Mouse (Mus musculus): ENCODE measurements around the gene Insig1. TPM values are rescaled to one million over a fixed set of nuclear protein-coding genes. Genes with fewer than 3 reads are reported as not detected.
A peak's percentile ranks its signal among the peaks of the same experiment; 100 is the strongest.

Insig1 gene
- 76.9 and 79.5 TPM in 2 replicates for polyA plus RNA-seq (2015; fragmentation: Nextera tagmentation; extraction: Ambion mirVana)

DNA sequence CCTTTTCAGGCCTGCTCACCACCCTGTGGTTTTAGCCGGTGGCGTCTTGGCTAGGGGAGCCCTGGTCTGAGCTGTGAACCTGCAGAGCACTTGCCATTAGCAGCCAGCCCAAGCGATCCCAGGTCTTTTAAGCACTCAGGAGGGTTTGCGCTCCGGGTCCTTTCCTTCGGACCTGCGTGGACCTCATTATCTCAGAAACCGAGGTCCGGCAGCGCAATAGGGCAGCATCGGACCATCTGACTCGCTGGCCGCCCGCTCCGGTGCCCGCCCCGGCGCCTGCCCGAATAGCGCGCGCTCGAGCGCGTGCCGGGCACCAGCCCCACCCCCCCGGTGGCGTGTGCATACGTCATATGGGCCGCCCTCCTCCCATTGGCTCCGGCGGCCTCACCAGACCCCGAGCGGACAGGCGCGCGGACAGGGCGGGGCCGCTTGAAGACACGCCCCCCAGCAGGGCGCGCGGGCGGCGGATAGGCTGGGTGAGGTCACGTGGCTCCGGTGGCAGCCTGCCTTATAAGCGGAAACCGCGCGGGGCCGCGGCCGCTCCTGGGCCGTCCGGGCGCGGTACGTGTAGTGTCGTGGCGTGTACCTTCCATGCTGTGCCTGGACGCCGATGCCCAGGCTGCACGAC, at the start of gene Insig1:
TSS of gene Insig1 (plus strand) at position 536 of the 628 bp plus-strand sequence.
- ATAC-seq, result peak; percentile 94
- under 1% methylated on average over 52 of the region's 64 CpGs for whole genome bisulfite sequencing
- peaks cover 28% of the 10 kb centered on the region for H3K4me1 ChIP-seq (ENCODE audit: control insufficient read depth, insufficient read depth, low read depth, low read length)

DNA sequence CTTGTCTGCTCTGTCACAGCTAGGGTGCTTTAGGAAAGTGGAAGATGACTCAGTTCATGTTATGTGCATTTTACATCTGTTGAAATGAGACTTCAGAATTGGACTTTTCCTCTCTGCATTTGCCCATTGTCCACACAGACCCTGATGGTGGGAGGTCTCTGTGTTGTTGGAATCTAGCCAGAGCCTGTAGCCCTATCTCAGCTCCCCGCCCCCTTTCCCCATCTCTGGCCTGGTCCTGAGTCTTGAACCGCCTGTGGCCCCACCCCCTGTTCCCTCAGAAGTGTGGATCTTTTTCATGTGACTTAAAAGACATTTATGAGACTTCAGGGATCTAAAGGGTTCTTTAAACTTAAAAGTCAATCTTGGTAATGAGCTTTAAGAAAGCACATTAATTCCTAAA, 47.7 kb upstream of the Insig1 start:
- no peak overlapping the region for H3K4me3 ChIP-seq (ENCODE audit: low read length)
- ATAC-seq, result no peak
- no peaks in the 10 kb centered on the region for H3K9me3 ChIP-seq (ENCODE audit: control insufficient read depth, low read length)
- no peaks in the 10 kb centered on the region for H3K27me3 ChIP-seq (replicated peaks; ENCODE audit: control insufficient read depth, insufficient read depth, low read length)
- H3K27ac ChIP-seq (ENCODE audit: low read depth, low read length), result no peak overlapping the region
- WGBS, result 41% methylated on average over 2 of the region's 2 CpGs
- no peak overlapping the region for H3K4me2 ChIP-seq (ENCODE audit: low read length)
- no peaks in the 10 kb centered on the region for H3K4me1 ChIP-seq (ENCODE audit: control insufficient read depth, insufficient read depth, low read depth, low read length)
- no peaks in the 10 kb centered on the region for H3K36me3 ChIP-seq (ENCODE audit: control insufficient read depth, insufficient read depth, low read length)
- H3K9ac ChIP-seq (ENCODE audit: low read depth, low read length), result no peak overlapping the region

More for the DNA sequence above, at the start of gene Insig1:
- H3K27ac ChIP-seq (ENCODE audit: low read depth, low read length), result peak within 1 kb of the TSS; percentile 98
- peak within 1 kb of the TSS; percentile 91 for H3K4me3 ChIP-seq (ENCODE audit: low read length)
- H3K27me3 ChIP-seq (replicated peaks; ENCODE audit: control insufficient read depth, insufficient read depth, low read length), result no peaks in the 10 kb centered on the region
- peak within 1 kb of the TSS; percentile 90 for H3K9ac ChIP-seq (ENCODE audit: low read depth, low read length)
- H3K36me3 ChIP-seq (ENCODE audit: control insufficient read depth, insufficient read depth, low read length), result peaks cover 17% of the 10 kb centered on the region
- no peaks in the 10 kb centered on the region for H3K9me3 ChIP-seq (ENCODE audit: control insufficient read depth, low read length)
- peak within 1 kb of the TSS; percentile 98 for H3K4me2 ChIP-seq (ENCODE audit: low read length)

DNA sequence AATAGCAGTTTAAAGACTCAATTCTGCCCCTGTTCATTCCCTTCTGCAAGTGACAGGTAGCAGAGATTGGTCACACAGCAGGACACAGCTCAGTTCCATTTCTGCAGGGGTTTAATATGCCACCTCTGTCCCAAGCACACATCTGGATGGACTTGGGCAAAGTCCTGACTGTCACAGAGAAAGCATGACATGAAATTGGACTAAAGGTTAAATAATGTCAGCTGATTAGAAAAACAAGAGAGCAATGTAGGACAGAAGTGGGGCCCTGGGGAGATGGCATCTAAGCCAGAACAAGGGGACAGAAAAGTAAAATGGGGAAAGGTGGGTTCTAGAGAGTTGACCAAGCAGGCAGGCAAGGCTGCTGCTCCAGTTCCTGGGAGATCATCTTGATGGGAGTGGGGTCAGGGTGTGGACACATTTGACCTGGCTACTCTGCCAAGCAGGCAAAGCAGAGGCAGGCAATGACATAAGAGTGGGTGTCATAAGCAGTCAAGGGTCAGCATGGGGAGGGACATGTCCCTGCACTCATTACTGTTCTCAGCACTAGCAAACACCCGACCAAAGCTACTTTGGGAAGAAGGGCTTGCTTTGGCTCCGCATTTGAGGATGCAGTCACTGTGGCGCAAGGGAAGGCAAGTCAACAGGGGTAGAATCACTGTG, 39.5 kb upstream of the Insig1 start:
- H3K27ac ChIP-seq (ENCODE audit: low read depth, low read length), result no peak overlapping the region
- no peak overlapping the region for H3K9ac ChIP-seq (ENCODE audit: low read depth, low read length)
- no peak for ATAC-seq
- 96% methylated on average over 3 of the region's 3 CpGs for WGBS
- no peak overlapping the region for H3K4me2 ChIP-seq (ENCODE audit: low read length)
- H3K27me3 ChIP-seq (replicated peaks; ENCODE audit: control insufficient read depth, insufficient read depth, low read length), result no peaks in the 10 kb centered on the region
- H3K36me3 ChIP-seq (ENCODE audit: control insufficient read depth, insufficient read depth, low read length), result no peaks in the 10 kb centered on the region
- H3K9me3 ChIP-seq (ENCODE audit: control insufficient read depth, low read length), result no peaks in the 10 kb centered on the region
- no peak overlapping the region for H3K4me3 ChIP-seq (ENCODE audit: low read length)
- H3K4me1 ChIP-seq (ENCODE audit: control insufficient read depth, insufficient read depth, low read depth, low read length), result no peaks in the 10 kb centered on the region

DNA sequence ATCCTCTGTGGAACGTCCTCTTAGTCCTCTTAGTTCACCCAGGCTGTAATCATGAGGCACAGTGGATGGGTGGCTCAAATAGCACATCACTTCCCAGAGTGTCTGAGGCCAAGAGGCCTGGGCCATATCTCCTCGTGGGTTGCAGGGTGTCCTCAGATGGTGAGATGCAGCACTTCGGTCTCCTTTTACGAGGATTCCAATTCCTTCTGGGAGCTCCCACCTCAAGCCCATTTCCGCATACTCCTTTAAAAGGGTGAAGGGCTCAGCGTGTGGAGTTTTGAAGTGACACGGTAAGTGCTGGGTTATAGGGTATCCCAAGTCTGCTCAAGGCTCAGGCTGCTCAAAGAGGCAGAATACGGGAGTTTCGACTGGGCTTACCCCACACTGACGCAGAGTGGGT, 38.3 kb upstream of the Insig1 start:
- no peak for ATAC-seq
- Histone ChIP-seq H3K4me2 (ENCODE audit: low read length) (no peak overlapping the region), H3K36me3 (ENCODE audit: control insufficient read depth, insufficient read depth, low read length) (no peaks in the 10 kb centered on the region), H3K9me3 (ENCODE audit: control insufficient read depth, low read length) (no peaks in the 10 kb centered on the region), H3K4me3 (ENCODE audit: low read length) (no peak overlapping the region), H3K9ac (ENCODE audit: low read depth, low read length) (no peak overlapping the region), H3K4me1 (ENCODE audit: control insufficient read depth, insufficient read depth, low read depth, low read length) (peaks cover 5% of the 10 kb centered on the region), H3K27ac (ENCODE audit: low read depth, low read length) (no peak overlapping the region), H3K27me3 (replicated peaks; ENCODE audit: control insufficient read depth, insufficient read depth, low read length) (no peaks in the 10 kb centered on the region)
- WGBS, result 91% methylated on average over 10 of the region's 10 CpGs

DNA sequence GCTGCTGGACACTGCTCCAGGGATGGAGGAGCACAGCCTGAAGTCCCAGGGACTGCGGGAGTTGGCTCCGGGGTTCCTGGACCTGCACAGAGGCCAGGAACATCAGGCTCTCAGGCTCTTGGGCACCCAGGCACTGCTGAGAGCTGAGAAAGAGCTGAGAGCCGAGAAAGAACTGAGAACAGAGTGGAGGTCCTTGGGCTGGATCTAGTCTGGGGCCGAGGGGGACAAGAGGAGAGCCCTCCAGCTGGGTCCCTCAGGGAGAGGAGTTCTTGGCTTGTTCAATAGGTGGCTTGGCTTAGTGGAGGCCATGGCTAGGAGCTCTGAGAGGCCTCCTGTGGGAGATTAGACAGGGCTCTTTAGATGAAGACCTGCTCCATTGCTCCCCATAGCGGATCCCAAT, 37.9 kb upstream of the Insig1 start:
- no peaks in the 10 kb centered on the region for H3K9me3 ChIP-seq (ENCODE audit: control insufficient read depth, low read length)
- no peaks in the 10 kb centered on the region for H3K36me3 ChIP-seq (ENCODE audit: control insufficient read depth, insufficient read depth, low read length)
- H3K4me1 ChIP-seq (ENCODE audit: control insufficient read depth, insufficient read depth, low read depth, low read length), result peaks cover 9% of the 10 kb centered on the region
- H3K4me2 ChIP-seq (ENCODE audit: low read length), result no peak overlapping the region
- no peaks in the 10 kb centered on the region for H3K27me3 ChIP-seq (replicated peaks; ENCODE audit: control insufficient read depth, insufficient read depth, low read length)
- ATAC-seq, result no peak
- H3K27ac ChIP-seq (ENCODE audit: low read depth, low read length), result no peak overlapping the region
- no peak overlapping the region for H3K9ac ChIP-seq (ENCODE audit: low read depth, low read length)
- WGBS, result 87% methylated on average over 5 of the region's 5 CpGs
- no peak overlapping the region for H3K4me3 ChIP-seq (ENCODE audit: low read length)

DNA sequence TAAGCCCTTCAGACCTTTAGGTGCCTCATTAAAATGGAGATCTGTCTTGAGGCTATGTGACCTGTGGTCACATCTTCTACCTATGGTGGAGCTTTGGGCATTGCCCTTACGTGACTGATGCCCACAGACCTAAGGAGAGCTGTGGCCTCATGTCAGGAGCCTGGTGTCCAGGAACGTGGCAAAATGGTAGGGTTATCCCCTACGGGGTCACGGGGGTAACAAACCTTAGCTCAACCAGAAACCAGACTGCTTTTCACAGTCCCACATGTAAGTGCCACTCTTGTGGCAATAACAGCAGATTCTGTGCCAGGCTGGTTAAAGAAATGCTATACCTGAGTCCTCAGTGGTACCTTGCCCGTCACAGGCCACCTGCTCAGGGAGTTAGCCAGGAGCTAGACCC, 37.3 kb upstream of the Insig1 start:
- no peaks in the 10 kb centered on the region for H3K9me3 ChIP-seq (ENCODE audit: control insufficient read depth, low read length)
- ATAC-seq, result no peak
- no peak overlapping the region for H3K27ac ChIP-seq (ENCODE audit: low read depth, low read length)
- peaks cover 9% of the 10 kb centered on the region for H3K4me1 ChIP-seq (ENCODE audit: control insufficient read depth, insufficient read depth, low read depth, low read length)
- no peak overlapping the region for H3K4me2 ChIP-seq (ENCODE audit: low read length)
- no peak overlapping the region for H3K4me3 ChIP-seq (ENCODE audit: low read length)
- H3K36me3 ChIP-seq (ENCODE audit: control insufficient read depth, insufficient read depth, low read length), result no peaks in the 10 kb centered on the region
- no peak overlapping the region for H3K9ac ChIP-seq (ENCODE audit: low read depth, low read length)
- 93% methylated on average over 5 of the region's 5 CpGs for WGBS
- no peaks in the 10 kb centered on the region for H3K27me3 ChIP-seq (replicated peaks; ENCODE audit: control insufficient read depth, insufficient read depth, low read length)

- no peaks in the 10 kb centered on the region for H3K36me3 ChIP-seq (ENCODE audit: control insufficient read depth, insufficient read depth, low read length)
- H3K4me2 ChIP-seq (ENCODE audit: low read length), result no peak overlapping the region
- no peak overlapping the region for H3K4me3 ChIP-seq (ENCODE audit: low read length)
- no peak overlapping the region for H3K9ac ChIP-seq (ENCODE audit: low read depth, low read length)
- no peak for ATAC-seq
- WGBS, result 95% methylated on average over 1 of the region's 1 CpGs
- H3K4me1 ChIP-seq (ENCODE audit: control insufficient read depth, insufficient read depth, low read depth, low read length), result peaks cover 9% of the 10 kb centered on the region
- no peaks in the 10 kb centered on the region for H3K9me3 ChIP-seq (ENCODE audit: control insufficient read depth, low read length)
- no peak overlapping the region for H3K27ac ChIP-seq (ENCODE audit: low read depth, low read length)
- no peaks in the 10 kb centered on the region for H3K27me3 ChIP-seq (replicated peaks; ENCODE audit: control insufficient read depth, insufficient read depth, low read length)
These were observed 35.2 kb upstream of the Insig1 start for GRCm38 (mm10) chr5:28036011-28036410.

DNA sequence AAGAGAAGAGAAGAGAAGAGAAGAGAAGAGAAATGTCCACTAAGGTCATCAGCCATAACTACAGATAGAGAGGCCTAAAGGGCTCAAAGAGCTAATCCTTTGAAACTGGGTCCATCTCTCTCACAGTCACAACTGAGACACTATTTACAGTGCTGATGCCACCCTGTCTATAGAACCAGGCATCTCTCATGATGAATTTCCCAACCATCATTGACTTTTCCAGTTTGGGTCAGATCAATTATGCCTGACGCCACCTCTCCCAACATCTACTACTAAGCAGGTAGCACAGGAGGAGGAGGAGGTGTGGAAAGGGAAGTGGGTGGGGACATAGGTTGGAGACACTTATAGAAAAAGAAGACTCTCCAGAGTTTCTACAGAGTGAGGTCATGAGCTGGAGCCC, 34.6 kb upstream of the Insig1 start:
- Histone ChIP-seq H3K4me2 (ENCODE audit: low read length) (no peak overlapping the region), H3K36me3 (ENCODE audit: control insufficient read depth, insufficient read depth, low read length) (no peaks in the 10 kb centered on the region), H3K4me3 (ENCODE audit: low read length) (no peak overlapping the region), H3K9ac (ENCODE audit: low read depth, low read length) (no peak overlapping the region), H3K27me3 (replicated peaks; ENCODE audit: control insufficient read depth, insufficient read depth, low read length) (no peaks in the 10 kb centered on the region), H3K27ac (ENCODE audit: low read depth, low read length) (no peak overlapping the region), H3K4me1 (ENCODE audit: control insufficient read depth, insufficient read depth, low read depth, low read length) (peaks cover 9% of the 10 kb centered on the region), H3K9me3 (ENCODE audit: control insufficient read depth, low read length) (no peaks in the 10 kb centered on the region)
- no peak for ATAC-seq
- WGBS, result 91% methylated on average over 1 of the region's 1 CpGs

DNA sequence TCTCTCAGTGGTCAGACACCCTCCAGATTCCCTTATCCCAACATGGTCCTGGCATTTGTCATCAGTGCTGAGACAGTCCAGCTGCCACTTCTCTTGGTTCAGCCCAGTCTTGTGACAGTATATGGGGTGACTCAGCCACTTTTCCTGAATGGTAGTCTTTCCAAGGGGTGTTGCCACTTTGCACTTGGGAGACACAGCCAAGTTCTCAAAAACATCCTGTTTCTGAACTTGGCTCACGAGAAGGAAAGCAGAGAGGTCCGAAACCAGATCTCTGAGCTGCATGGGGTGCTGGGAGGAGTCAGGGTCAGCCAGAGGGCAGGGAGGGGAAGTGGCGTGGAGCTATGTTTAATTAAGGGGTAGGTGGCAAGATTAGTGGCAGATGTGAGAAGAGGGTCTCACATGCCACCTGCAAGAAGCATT, 34.0 kb upstream of the Insig1 start:
- ATAC-seq, result no peak
- Histone ChIP-seq H3K9ac (ENCODE audit: low read depth, low read length) (no peak overlapping the region), H3K4me1 (ENCODE audit: control insufficient read depth, insufficient read depth, low read depth, low read length) (peaks cover 9% of the 10 kb centered on the region), H3K4me2 (ENCODE audit: low read length) (no peak overlapping the region), H3K36me3 (ENCODE audit: control insufficient read depth, insufficient read depth, low read length) (no peaks in the 10 kb centered on the region), H3K9me3 (ENCODE audit: control insufficient read depth, low read length) (no peaks in the 10 kb centered on the region), H3K27me3 (replicated peaks; ENCODE audit: control insufficient read depth, insufficient read depth, low read length) (no peaks in the 10 kb centered on the region), H3K27ac (ENCODE audit: low read depth, low read length) (no peak overlapping the region), H3K4me3 (ENCODE audit: low read length) (no peak overlapping the region)
- 40% methylated on average over 3 of the region's 3 CpGs for WGBS
